ENCODE assay signal across 16 mouse cellular contexts in the genomic region with DNA sequence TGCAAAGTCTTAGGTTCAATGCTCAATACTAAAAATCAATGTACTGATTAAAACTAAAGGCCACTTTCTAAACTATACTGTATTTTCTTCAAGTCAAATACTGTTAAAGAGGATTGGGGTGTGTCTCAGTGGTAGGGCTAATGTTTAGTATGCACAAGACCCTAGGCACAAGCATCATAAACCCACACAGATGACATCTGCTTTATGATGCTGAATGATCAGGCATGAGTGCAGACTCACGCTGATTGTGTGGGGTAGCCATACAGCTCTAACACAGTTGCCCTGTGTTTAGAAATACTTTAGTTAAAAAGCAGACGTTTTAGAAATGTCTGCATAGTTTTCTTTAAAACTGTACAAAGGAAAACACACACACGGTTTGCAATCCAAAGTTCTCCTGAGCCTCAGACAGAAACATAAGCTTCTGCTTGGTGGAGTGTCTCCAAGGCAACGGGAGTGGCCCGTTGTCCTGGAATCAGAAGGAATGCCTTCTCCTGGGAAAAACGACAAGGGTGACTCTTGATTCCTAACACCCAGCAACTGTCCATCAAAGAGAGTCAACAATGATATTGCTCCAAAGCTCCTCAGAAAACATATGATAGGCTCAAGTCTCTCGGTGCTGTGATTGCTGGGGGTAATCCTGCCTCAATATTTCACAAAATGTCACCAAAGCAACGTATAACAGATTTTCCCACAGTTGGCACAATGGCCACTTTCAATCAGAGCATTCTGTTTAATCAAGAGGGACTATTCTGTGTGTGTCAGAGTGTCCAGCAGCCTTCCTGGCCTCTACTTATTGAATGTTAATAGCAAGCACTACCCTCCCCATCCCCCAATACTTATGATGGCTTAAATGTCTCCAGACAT.
DNase-seq lines count a peak whose midpoint lies in the region; ATAC-seq and TF ChIP-seq lines count a peak whose summit lies in the region.
"Had no signal": no experiment of that assay in that cellular context is flagged by ENCODE, and none has a peak within 500 bp of the region (broad histone marks: within the 10 kb centered on the region; RNA-seq: fewer than 3 reads in every experiment).

No protein-coding gene starts in this region.

- H3K27me3 ChIP-seq in hindbrain, embryonic 14.5 days (ENCODE audit: control insufficient read depth, insufficient read depth, low read length) = no peaks in the 10 kb centered on the region
- H3K27me3 ChIP-seq in midbrain, embryonic 14.5 days (ENCODE audit: control insufficient read depth, insufficient read depth, low read length) = no peaks in the 10 kb centered on the region
- H3K27me3 ChIP-seq: embryonic facial prominence, embryonic 15.5 days had no signal

- peak overlapping the region; percentile 23 for H3K27ac ChIP-seq in hindbrain, embryonic 14.5 days
- no peak overlapping the region for H3K27ac ChIP-seq in midbrain, embryonic 14.5 days (replicated peaks; ENCODE audit: low read depth, low read length)
- H3K27ac ChIP-seq: embryonic facial prominence, embryonic 15.5 days; kidney, postnatal 0 days had no signal

- H3K9ac ChIP-seq in hindbrain, embryonic 14.5 days = no peak overlapping the region
- H3K9ac ChIP-seq in midbrain, embryonic 14.5 days (replicated peaks; ENCODE audit: low read length) = no peak overlapping the region
- H3K9ac ChIP-seq: embryonic facial prominence, embryonic 15.5 days; forebrain, postnatal 0 days had no signal

- no peak overlapping the region for H3K4me3 ChIP-seq in hindbrain, embryonic 14.5 days (replicated peaks; ENCODE audit: low read length)
- H3K4me3 ChIP-seq in midbrain, embryonic 14.5 days (replicated peaks; ENCODE audit: low read depth, low read length) = no peak overlapping the region
- H3K4me3 ChIP-seq: embryonic facial prominence, embryonic 15.5 days had no signal

- H3K4me1 ChIP-seq in hindbrain, embryonic 14.5 days (replicated peaks; ENCODE audit: control insufficient read depth, insufficient read depth, low read length) = no peaks in the 10 kb centered on the region
- H3K4me1 ChIP-seq in midbrain, embryonic 14.5 days (ENCODE audit: control insufficient read depth, insufficient read depth, low read length) = peaks cover 9% of the 10 kb centered on the region
- H3K4me1 ChIP-seq: embryonic facial prominence, embryonic 15.5 days had no signal

- intact Hi-C loops in left cerebral cortex, postnatal 25 days (cut with DNase I) = no loop called here
- intact Hi-C loops in left cerebral cortex, postnatal 10 days (cut with DNase I) = loop anchor here (10.0 kb wide), 1 partner anchor 205 kb away; a partner anchor contains a TSS

- H3K36me3 ChIP-seq in hindbrain, embryonic 14.5 days (replicated peaks; ENCODE audit: control insufficient read depth, insufficient read depth) = no peaks in the 10 kb centered on the region
- H3K36me3 ChIP-seq in midbrain, embryonic 14.5 days (ENCODE audit: control insufficient read depth, insufficient read depth, low read length) = no peaks in the 10 kb centered on the region
- H3K36me3 ChIP-seq: embryonic facial prominence, embryonic 15.5 days had no signal

- 12% methylated on average over 8 of the region's 8 CpGs for WGBS in hindbrain, embryonic 14.5 days
- 9% methylated on average over 8 of the region's 8 CpGs for WGBS in midbrain, embryonic 14.5 days

- H3K4me2 ChIP-seq in hindbrain, embryonic 14.5 days (replicated peaks) = no peak overlapping the region
- H3K4me2 ChIP-seq in midbrain, embryonic 14.5 days (ENCODE audit: low read length) = no peak overlapping the region
- H3K4me2 ChIP-seq: embryonic facial prominence, embryonic 15.5 days; heart, embryonic 11.5 days had no signal

- TF ChIP-seq POLR2A in brain, embryonic 14.5 days (IDR thresholded peaks at IDR 0.05; ENCODE audit: borderline replicate concordance, extremely low read depth, insufficient read depth, insufficient read length, poor library complexity, severe bottlenecking) = no peak

- no peaks in the 10 kb centered on the region for H3K9me3 ChIP-seq in hindbrain, embryonic 14.5 days (ENCODE audit: control insufficient read depth, low read length)
- no peaks in the 10 kb centered on the region for H3K9me3 ChIP-seq in midbrain, embryonic 14.5 days (ENCODE audit: control insufficient read depth, low read length)
- H3K9me3 ChIP-seq: embryonic facial prominence, embryonic 15.5 days had no signal

- no peak for TF ChIP-seq CTCF in brain, embryonic 14.5 days (IDR thresholded peaks at IDR 0.05; ENCODE audit: borderline replicate concordance, extremely low read depth, insufficient read depth, insufficient read length)

- peak; percentile 79; the same call in 1 of the 2 replicates for ATAC-seq in hindbrain, embryonic 14.5 days (ENCODE audit: low FRiP score)
- peak; percentile 43; the same call in 1 of the 2 replicates for ATAC-seq in midbrain, embryonic 14.5 days (ENCODE audit: low FRiP score, low TSS enrichment)
- ATAC-seq: forebrain, postnatal 0 days; intestine, embryonic 16.5 days had no signal

- DNase-seq in R1 (ENCODE audit: low read depth, low spot score) = peak; percentile 47
- DNase-seq in brain, embryonic 14.5 days (ENCODE audit: low read depth) = peak; percentile 80
- peak; percentile 55 for DNase-seq in hindbrain, embryonic 14.5 days (ENCODE audit: low spot score)
- peak; percentile 73 for DNase-seq in midbrain, embryonic 14.5 days
- DNase-seq in left cerebral cortex, postnatal 25 days (ENCODE audit: low spot score in 2 of 2) = no peak
- no peak for DNase-seq in left cerebral cortex, postnatal 10 days (ENCODE audit: extremely low spot score in 1 of 2, low spot score in 2 of 2)
- DNase-seq in kidney, adult 8-10 months = no peak
- DNase-seq in cerebellum, adult 11 months = no peak
- DNase-seq: cerebellum, adult 18-20 months; forebrain, postnatal 0 days; gastrocnemius, postnatal 25 days; thymus, postnatal 4 days had no signal

Comparison
In these comparisons a context has a peak if more than half of its experiments do, and no peak if none do; other contexts are left out.
1. DNase-seq: peak in R1 (single experiment), brain, embryonic 14.5 days (single experiment), hindbrain, embryonic 14.5 days (single experiment) and midbrain, embryonic 14.5 days (single experiment); none in left cerebral cortex, postnatal 25 days (0 of 2), left cerebral cortex, postnatal 10 days (0 of 2), kidney, adult 8-10 months (0 of 2) and cerebellum, adult 11 months (single experiment).